Mouse (Mus musculus): ENCODE data around the gene Sec63.

The Sec63 gene

DNA sequence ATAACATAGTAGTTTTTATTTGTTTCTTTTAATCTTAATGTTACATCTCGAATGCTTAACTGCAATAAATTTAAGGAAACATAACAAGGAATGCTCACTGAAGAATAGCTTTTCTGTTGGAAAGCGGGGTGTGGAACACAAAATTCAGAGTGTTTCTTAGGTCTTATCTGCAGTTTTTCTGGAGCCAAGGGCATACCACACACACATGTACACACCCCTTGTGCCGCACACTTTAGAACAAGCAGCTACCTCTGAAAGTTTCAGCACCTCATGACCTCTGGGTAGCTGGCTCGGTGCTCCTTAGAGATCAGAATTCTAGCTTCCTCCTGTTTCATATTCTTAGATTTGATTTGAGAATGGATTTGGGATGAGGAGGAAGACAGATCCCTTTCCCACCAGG is 101.5 kb downstream of the Sec63 start:
- no peak for DNase-seq (ENCODE audit: low spot score)

DNA sequence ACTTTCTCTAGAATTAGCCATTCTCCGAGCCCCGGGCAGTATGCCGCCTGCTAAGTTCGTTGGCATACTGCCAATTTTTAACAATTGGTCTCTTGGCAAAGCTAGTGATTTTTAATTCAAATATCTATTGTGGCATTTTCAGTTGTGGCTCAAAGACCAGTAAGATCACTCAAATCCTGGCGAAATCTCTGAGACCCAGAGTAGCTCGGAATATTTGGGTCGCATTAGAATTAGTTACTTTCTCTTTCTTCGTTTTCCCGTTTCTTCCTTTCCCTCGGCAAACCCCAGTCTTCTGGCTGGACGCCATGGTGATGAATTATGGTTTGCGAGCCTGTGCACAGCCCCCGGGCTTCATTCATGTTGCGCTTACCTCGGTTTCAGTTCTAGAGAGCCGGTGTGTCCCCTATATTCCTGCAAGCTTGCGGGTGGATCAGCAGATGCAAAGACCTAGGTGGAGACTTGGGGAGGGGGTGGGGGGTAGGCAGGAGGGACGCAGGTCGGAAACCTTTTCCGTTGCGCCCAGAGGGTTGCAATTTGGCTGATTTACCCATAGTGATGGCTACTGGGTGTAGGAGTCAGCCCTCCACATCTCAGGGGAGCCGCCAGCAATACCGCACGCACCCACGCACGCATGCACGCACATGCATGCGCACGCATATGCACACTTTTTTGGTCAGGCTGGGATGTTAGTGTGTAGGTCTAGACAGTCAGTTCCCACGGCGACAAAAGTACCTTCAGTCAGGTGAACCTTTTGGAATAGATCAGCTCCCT is 102.5 kb downstream of the Sec63 start:
- peak; percentile 67 for DNase-seq (ENCODE audit: low spot score)

DNA sequence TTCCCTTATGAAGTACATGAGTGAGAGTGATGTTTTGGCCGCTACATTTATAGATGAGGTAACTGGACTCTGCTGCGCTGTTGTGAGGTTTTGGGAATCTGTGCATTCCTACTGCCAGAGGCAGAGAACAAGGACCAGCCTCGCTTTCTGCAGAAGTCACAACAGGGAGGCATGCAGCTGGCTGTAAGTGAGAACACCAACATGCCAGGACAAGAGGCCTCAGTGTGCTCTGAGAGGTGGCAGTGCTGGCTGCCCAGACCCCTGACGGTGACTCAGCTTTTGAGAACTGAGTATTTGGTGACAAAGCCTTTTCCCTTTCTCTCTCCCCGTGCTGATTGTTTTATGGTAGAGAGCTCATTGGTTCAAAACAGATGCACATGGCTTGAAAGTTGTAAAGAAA is 103.4 kb downstream of the Sec63 start:
- DNase-seq (ENCODE audit: low spot score) = no peak

DNA sequence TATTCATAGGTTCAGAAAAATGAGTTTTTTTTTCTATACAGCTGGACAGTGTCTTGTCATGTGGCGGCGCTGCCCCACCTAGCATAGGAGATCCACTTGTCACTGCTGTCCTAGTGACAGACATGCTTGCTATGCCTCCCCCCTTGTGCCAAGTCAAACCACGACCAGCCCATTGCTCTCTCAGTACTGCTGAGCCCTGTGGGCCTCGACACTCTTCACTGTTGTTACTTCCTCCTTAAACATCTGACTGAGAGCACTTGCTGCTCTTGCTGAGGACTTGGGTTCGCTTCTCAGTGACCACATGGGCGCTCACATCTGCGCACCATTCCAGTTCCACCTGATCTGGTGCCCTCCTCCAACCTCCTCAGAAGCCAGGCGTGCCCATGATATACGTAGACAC is 107.1 kb downstream of the Sec63 start:
- DNase-seq (ENCODE audit: low spot score) = peak; percentile 23

DNA sequence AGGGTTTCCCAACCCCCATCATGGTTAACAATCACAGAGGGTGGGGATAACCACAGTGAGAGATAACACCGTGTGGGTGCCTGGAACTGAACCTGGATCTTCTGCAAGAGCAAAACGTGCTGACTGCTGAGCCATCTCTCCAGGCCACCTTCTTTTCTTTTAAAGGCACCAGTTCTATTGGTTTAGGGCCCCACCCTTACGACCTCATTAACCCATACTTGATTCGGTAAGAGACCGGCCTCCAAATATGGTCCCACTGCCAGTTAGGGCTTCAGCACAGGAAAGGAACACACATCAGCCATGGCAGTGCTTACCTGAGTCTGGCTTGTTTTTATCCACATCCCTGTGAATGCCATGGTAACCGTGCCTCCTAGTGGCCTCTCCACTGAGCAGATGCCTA is 108.2 kb downstream of the Sec63 start:
- peak; percentile 43 for DNase-seq (ENCODE audit: low spot score)

DNA sequence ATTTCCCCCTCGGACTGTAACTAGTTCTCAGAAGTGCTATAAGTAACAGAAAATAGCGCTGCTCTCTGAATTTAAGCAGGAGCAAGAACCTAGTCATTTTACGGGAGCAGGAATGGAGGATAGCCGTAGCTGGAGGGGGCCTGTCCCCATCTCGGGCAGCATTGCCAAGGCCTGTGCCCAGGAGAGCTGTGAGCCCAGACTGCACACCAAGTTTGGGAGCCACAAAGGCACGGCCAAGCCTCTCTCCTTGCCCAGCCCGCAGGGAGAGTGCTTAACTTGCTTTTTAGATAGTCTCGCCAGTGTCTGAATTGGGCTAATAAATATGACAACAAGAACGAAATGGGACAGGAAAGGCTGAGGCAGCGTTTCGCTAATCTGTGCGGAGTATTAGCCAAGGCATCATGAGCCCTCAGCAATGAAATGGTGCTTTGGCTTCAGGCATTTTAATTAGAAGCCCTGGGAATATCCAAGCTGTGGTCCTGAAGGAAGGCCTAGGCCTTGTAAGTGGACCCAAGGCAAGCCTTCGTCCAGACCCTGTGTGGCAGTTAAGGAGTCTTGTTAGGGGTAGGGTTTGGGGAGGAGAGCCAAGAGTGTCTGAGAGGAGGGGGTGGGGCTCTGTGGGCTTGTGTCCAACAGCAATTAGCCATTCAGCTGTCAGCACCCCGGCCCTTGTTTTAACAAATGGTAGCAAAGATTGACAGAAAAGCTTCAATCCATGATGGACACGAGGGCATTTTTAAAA is 111.1 kb downstream of the Sec63 start:
- no peak for DNase-seq (ENCODE audit: low spot score)

DNA sequence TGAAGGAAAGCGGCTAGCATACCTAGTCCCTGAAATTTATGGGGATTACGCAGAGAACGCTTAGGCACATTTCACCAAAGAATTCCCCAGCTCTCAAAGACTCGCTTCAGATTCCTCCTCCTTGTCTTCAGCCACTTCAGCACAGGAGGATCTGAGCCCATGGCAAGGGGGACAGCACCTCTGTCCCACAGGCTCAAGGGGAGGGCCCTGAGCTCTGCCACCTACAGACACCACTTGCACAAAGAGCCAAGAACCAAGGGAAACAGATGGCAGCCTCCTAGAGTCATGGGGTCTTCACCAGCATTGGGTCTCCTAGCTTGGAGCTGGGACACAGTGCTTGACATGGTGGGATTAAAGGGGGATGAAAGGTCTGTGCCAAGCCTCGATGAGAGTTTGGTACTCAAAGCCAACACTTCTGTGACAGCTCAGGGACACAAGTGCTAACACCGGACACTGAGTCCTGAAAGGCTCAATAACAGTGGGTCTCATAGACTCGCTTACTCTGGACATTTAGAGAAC is 111.8 kb downstream of the Sec63 start:
- no peak for DNase-seq (ENCODE audit: low spot score)

DNA sequence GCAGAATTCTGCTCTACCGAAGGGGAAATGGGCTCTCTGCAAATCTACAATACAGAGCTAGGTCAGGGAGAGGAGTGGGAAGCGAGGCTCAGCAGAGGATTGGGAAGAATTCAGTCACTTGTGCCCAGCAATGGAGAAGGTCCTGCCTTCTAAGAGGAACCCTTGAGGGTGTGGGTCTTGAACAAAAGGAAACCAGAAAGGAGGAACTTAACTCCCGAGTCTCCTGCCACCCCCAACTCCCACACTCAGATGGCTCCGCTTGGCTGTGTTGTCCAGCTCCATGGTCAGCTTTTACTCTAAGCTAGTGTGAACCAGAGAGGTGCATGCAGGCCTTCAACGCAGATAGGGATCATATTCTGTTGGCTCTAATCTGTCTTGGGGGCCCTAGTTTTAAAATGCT is 114.9 kb downstream of the Sec63 start:
- DNase-seq (ENCODE audit: low spot score) = no peak

DNA sequence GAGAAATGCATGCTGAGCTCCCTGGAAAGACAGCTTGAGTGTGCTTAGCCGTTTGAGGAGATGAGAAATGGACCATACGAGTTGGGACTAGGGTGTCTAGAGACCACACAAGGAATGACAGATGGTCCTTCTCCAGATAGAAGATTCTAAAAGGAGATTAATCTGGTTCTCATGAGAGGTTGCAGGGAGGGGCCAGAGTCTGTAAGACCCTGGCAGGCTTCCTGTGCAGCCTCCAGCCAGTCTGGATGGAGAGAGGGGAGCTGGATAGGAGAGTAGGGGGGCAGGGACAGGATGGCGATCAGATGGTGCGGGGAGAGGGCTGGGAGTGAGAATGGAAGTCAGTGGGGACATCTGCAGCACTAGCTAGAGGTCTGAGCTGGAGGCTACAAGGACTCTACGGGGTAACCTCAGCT is 118.0 kb downstream of the Sec63 start:
- DNase-seq (ENCODE audit: low spot score) = no peak

DNA sequence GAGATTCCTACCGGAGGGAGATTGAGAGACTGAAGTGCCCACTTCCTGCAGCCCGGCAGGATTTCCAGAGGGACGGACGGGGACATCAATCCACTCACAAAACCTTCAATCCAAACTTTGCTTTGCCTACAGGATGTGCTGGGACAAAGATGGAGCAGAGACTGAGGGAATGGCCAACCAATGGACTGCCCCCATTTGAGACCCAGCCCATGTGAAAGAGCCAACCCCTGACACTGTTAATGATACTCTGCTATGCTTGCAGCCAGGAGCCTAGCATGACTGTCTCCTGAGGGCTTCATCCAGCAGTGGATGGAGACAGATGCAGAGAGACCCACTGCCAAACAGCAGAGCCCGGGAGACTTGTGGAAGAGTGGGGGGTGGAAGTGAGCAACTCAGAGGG is 118.4 kb downstream of the Sec63 start:
- DNase-seq (ENCODE audit: low spot score) = no peak
